Mouse (Mus musculus) MEL (cell line): ENCODE results near the gene Ankrd52.

Experiments used
- CTCF ChIP-seq, 3 experiments: IDR thresholded peaks in 2 of 3; conservative IDR thresholded peaks in 1 of 3; 2 replicates each; pipeline ENCODE4 v1.5.1; 2011 to 2012; ENCODE audit warnings: low read length in 3 of 3, low read depth in 2 of 3, mild to moderate bottlenecking in 2 of 3, improper control_type of control experiment in 1 of 3, inconsistent platforms in 1 of 3, mixed read lengths in 1 of 3, moderate library complexity in 1 of 3; ENCODE audit not compliant: control insufficient read depth in 1 of 3, insufficient read depth in 1 of 3, poor library complexity in 1 of 3, severe bottlenecking in 1 of 3
- E2F4 ChIP-seq: IDR thresholded peaks from 2 replicates; pipeline ENCODE4 v1.6.1; 2011; ENCODE audit warnings: low read depth, low read length, improper control_type of control experiment, borderline replicate concordance
- POLR2A ChIP-seq, 2 experiments: IDR thresholded peaks; 2 replicates each; pipeline ENCODE4 v1.6.1; 2011 to 2012; ENCODE audit warnings: low read length in 2 of 2, mild to moderate bottlenecking in 2 of 2, control low read depth in 1 of 2, improper control_type of control experiment in 1 of 2, low read depth in 1 of 2, moderate library complexity in 1 of 2; ENCODE audit not compliant: control insufficient read depth in 1 of 2, insufficient read depth in 1 of 2, poor library complexity in 1 of 2
- RCOR1 ChIP-seq: IDR thresholded peaks from 2 replicates; pipeline ENCODE4 v1.6.1; 2012; ENCODE audit warnings: low read depth, mild to moderate bottlenecking, inconsistent platforms, low read length, improper control_type of control experiment
- SIN3A ChIP-seq: IDR thresholded peaks from 2 replicates; pipeline ENCODE4 v1.6.1; 2012; ENCODE audit warnings: low read length, improper control_type of control experiment, inconsistent platforms

GRCm38 (mm10) chr10:128335582-128335981, 41.3 kb upstream of the Ankrd52 start:
- no peak for TF ChIP-seq E2F4
- no peak for TF ChIP-seq RCOR1
- TF ChIP-seq SIN3A = peak; percentile 82; the same call in 1 of the 2 replicates
- no peak for TF ChIP-seq POLR2A (IDR thresholded peaks at IDR 0.05; ENCODE audit: control insufficient read depth in 1 of 2, insufficient read depth in 1 of 2, low read depth in 1 of 2, low read length in 2 of 2, poor library complexity in 1 of 2)
- peak; percentile 76 to 88 (median 85) for TF ChIP-seq CTCF (IDR thresholded peaks at IDR 0.05 in 2 of 3, conservative IDR thresholded peaks at IDR 0.05 in 1 of 3; ENCODE audit: control insufficient read depth in 1 of 3, insufficient read depth in 1 of 3, low read depth in 2 of 3, low read length in 3 of 3, poor library complexity in 1 of 3, severe bottlenecking in 1 of 3)
